Mouse (Mus musculus) 3T3-L1 (cell line): ENCODE data around the gene Gpank1.
A peak's percentile ranks its signal among the peaks of the same experiment; 100 is the strongest.

Experiments
- DNase-seq: peaks from one replicate; pipeline ENCODE4 v3.0.0-alpha.2; 2015; ENCODE audit warnings: low read depth, low spot score

Gene Gpank1

DNA sequence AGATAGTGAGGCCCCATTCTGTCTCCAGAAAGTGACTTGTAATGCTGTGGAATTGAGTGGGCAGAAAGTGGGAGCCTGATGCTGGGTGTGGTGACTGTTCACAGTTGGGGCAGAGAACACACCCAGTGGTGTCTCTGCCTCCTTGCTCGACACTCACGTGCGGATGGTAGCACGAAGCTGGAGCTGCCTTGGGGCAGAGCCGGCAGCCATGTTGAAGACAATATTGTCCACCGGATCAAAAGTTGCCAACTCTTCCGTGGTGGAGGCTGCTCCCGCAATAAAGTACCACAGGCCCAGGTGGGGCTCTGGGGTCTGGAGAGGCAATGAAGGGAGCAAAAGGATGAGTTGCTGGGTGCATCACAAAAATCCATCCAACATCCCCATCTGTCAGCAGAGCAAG lies 9.8 kb downstream of the Gpank1 start:
- DNase-seq = no peak

DNA sequence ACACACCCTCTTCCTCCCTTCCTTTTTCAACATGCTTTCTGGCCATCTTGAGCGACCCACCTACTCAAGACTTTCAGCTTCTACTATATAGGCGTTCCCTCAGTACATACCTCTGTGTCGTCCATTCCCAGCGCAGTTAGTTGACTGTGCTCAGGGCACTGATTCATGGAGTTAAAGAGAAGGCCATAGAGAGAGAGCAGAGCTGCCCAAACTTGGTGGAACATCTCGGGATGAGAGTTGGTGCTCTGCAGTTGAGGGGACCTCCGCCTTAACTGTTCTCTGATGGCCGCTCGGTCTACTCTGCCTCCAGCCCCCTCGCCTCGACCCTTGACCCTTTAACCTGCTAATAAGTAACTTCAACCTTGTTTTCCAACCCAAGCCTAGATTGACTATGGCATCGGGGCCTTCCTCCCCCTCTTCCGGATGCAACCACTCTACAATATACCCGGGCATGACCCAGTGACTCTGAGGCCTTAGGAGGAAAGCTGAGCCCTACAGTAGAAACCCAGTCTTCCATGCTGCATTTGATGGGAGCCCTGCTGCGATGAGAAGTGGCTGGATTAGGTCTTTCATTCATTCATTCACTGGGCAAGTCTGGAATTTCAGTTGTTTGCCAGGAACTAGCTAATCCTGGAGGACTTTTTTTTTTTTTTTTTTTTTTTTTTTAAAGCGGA lies 10.4 kb downstream of the Gpank1 start, which contains the start of gene Apom:
Apom (minus strand) TSS at position 551 of the 674 bp plus-strand sequence.
- DNase-seq = no peak

DNA sequence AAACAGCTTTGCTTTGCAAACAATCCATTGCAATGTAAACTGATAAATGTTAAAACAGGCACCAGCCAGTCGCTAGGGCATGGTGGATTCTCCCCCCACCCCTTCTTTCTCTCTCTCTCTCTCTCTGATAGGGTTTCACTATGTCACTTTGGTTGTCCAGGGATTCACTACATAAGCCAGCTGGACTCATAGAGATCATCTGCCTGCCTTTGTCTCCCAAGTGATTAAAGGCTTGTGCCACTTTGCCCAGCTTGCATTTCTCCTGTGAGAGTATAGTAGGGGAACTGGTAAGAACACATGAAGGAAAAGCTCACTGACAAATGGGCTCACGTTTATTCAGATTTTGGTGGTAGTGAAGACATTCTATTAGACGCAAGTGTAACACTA lies 10.9 kb downstream of the Gpank1 start:
- no peak for DNase-seq

DNA sequence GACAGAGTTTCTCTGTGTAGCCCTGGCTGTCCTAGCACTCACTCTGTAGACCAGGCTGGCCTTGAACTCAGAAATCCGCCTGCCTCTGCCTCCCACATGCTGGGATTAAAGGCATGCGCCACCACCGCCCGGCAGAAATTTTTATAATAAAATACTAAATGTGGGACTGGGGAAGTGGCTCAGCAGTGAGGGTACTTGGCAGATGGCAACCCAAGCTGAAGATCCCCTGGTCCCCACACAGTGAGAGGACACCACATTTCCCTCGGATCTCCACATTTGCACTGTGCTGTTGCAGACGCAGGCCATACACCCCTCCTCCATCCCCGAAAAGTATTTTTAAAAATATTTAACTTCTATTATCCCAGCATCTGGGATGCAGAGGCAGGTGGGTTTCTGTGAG lies 12.3 kb downstream of the Gpank1 start:
- no peak for DNase-seq

DNA sequence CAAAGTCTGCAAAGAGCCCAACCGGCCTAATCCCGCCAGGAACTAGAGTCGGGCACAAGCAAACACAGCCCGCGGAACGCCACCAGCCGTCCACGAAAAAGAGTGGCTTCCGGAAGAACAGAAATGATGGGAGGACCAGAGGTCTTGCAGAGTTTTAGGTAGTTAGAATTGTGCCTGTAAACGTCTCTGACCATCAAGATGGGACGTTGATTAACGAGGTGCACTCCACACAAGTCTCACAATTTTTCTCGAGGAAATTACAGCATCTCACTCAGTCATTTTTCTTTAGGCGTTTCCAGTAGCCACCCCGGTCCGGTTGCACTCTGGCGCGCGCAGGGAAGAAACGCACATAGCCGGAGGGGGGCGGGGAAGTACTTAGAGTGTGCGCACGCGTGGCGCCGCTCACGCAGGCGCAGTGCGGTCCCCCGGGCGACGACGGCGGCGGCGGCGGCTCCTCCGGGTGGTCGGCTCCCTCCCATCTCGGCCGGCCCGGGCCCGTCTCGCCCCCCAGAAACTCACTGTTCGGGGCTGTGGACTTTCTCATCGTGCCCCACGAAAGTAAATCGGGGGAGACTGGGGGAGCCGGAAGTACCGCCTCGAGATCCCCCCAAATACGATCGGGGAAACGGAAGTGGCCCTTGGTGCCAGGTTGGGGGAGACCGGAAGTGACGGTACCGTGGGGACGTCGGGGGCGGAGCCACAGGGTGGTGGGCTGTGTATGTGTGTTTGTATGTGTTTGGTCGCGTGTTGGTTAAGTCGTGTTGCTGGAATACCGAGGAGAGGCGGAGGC lies 13.7 kb downstream of the Gpank1 start, which contains the start of gene Bag6:
Bag6 (plus strand) TSS at position 378 of the 790 bp plus-strand sequence.
- DNase-seq = peak; percentile 96

DNA sequence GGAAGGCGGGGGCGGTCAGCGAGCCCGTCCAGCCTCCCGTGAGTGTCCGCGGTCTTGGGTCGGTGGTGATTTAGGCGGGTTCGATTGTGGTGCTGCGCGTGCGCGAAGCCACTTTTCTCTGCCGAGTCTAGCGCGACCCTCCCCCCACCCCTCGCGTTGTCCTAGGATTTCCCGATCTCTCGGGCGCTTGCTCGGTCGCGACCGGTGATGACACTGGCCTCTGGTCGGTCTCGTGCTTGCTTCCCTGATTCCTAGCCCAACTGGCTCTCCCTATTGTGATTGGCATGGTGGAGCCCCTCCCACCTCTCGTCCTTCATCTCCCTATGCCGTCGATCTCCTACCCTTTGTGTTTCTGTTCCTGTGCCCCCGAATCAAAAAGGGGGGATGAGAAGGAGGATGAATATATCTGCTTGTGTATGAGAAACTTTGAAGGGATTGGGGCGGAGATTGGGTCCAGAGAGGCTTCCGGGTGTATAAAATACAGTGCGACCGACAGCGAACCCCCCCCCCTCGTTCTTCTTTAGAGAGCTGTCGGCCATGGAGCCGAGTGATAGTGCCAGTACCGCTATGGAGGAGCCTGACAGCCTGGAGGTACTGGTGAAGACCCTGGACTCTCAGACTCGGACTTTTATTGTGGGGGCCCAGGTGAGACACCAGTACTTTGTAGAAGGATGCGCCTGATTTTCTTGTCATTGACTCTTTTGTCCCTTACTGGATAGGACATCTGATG lies 14.5 kb downstream of the Gpank1 start:
- DNase-seq = peak; percentile 91

DNA sequence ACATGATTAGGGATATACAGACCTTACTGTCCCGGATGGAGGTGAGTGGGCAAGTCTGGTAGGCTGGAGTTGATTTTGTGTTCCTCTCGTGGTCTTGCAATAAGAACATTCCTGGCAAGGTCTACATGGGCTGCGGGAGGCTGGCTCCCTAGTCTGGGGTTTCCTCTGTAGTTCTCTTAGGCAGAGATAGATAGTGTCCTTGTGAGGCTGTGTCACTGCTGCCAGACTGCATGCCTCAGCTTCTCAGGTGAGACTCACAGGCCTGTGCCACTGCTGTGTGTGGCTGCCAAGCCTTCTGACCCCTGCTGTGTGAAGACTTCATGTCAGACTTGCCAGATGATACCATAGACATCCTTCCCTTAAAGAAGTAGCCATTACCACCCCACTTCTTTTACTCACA lies 18.0 kb downstream of the Gpank1 start:
- no peak for DNase-seq

DNA sequence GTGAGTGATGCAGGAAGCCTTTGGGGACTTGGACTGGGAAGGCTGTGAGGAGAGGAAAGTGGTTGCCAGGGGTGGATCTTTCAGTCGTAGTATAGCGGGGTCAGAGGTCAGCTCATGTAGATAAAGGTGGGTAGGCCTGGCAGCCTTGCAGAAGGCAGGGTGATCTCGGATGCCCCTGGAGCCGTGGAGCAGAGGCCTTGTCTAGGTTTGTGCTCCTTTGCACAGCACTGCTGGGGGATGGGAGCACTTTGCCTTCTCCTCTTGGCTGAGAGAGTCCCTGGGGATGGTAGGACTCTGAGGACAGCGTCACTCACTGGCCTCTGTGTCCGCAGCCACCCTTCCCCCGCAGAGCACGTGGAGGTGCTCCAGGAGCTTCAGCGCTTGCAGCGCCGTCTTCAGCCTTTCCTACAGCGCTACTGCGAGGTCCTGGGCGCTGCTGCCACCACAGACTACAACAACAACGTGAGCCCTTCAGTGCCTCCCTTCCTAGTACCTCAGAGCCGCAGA lies 19.3 kb downstream of the Gpank1 start:
- DNase-seq = no peak

DNA sequence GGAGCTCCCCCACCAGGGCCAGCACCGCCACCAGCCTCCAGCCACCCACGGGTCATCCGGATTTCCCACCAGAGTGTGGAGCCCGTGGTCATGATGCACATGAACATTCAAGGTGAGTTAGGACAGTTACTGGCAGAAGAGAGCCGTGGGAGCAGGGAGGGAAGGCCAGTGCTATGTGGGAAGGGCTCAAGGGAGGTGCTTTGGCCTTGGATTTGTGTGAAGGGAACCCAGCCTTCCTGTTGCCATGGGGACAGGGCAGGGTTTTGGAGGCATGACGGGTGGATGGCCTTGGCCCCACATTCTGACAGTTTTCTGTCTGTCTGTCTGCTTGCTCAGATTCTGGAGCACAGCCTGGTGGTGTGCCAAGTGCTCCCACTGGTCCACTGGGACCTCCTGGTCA lies 20.7 kb downstream of the Gpank1 start:
- no peak for DNase-seq

DNA sequence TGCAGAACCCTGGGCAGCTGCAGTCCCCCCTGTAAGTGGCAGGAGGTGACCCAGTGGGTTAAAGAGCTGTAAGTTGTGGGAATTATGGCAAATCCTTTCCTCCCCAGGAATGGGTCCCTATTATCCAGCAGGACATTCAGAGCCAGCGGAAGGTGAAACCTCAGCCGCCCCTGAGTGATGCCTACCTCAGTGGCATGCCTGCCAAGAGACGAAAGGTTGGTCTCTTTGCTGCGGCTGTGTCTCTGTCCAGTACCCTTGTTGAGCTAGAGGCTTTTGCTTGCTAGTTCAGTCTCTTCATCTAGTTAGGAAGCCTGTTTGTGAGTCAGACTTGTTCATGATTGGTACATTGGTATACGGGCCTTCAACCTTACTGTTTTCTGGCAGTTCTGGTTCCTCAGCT lies 24.9 kb downstream of the Gpank1 start:
- no peak for DNase-seq

DNA sequence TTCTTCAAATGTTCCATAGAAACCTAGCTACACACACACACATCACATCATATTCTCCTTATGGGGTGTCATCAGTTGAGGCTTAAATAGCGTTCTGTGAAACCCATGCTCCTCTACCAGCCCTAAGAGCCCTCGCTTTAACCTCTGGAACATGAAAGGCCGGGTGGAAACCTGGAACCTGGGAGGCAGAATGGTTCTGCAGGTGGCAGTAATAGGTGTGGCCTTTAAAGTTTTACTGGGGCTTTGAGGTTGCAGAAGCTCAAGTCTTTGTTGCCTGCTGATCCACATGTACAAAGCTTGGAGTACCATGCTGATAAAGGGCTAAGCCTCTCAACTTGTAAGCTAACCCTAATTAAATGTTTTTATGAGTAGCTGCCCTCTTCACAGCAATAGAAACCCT lies 26.1 kb downstream of the Gpank1 start:
- peak; percentile 31 for DNase-seq

DNA sequence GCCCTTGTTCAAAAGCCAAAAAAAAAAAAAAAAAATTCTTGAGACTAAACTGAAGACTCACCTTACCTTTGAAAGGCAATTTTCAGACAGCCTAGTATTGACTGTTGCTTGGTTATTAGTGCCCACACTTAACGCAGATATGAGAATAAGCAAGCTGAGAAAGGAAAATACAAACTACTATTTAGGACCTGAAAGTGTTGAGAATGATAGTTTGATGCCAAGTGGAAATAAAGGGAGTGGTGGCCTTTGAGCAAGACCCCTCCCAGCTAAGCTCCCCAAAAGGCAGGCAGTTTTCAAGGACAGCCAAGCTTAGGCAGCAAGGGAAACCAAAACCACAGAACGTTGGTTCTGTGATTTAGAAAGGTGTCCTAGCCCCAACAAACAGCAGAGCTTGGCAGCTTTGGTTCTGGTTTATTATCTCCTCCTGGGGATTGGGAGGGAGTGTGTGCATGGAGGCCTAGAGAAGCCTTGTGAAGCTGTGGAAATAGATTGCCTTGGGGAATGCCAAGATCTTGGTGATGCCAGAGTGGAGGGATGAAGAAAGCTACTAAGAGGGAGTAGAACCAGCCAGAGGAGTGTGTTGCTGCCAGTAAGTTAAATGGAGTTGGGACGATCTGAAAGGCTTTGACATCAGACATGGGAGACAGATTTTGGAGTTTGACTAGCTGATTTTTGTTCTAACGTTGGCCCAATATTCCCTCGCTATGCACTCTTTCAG lies 26.8 kb downstream of the Gpank1 start:
- peak; percentile 40 for DNase-seq

DNA sequence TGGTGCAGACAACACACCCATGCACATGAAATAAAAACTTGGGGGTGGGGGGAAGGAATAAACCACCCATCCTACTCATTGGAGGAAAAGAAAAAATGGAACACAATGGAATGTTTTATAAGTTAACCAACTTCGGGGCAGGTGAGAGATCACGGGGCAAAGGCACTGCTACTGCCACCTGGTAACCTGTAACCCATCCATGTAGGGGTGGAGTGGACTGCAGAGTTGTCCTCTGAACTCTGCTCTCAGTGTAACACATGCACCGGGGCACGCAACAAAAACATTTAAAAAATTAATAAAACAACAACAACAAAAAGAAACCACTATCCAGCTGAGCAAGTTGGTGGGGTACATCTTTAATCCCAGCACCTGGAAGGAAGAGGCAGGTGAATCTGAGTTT lies 30.9 kb downstream of the Gpank1 start:
- DNase-seq = no peak

DNA sequence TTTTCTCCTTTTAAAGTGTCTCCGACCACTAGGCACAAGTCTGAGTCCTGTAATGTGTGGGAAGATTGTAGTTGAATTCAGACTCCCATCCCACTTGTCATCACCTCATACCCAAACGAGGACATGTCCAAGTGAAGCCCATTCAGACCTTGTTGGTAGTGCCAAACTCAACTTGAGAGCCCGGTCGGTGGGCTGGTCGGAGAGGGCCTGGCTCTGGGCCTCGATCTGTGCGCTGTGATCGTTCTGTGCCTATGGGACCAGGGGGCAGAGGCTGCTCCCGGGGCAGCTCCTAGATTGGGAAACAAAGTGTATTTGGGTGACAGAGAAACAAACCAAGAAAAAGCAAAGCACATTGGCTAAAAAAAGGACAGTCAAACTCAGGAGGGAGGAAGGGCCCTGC lies 31.8 kb downstream of the Gpank1 start:
- no peak for DNase-seq

DNA sequence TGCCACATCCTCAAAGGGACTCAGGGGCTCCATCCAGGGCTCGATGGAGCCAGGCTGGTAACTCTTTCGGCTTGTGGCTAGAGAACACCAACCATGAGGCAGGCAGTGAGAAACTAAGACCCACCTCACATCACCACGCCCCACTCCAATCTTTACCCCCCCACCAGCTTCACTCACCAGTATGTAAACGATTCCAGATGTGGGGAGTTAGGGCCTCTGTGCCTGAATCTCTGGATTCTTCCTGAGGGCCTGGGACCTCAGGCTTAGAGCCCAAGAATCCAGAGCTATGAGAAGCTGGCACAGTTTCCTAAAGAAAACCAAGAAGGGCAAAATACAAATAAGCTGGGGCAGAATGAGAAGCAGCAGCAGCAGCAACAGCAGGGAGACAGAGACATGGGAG lies 32.7 kb downstream of the Gpank1 start:
- peak; percentile 42 for DNase-seq

DNA sequence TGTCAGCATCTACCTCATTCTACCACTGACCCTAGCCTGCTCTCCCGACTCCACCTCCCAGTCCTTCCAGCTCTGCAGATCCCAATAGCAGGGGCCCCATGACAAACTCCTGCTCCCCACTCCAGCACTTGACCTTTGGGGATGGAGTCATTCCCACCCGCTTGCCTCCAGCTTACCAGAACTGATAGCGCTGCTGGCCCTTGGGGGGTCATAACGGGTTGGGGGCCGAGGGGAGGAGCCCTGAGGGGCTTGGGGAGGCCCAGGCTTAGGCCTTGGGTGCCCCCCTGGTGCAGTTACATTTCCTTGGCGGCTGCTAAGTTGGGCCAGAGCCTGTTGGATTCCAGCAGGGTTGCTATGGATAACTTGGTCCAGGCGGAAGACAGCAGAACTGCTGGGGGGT lies 33.4 kb downstream of the Gpank1 start:
- DNase-seq = no peak

DNA sequence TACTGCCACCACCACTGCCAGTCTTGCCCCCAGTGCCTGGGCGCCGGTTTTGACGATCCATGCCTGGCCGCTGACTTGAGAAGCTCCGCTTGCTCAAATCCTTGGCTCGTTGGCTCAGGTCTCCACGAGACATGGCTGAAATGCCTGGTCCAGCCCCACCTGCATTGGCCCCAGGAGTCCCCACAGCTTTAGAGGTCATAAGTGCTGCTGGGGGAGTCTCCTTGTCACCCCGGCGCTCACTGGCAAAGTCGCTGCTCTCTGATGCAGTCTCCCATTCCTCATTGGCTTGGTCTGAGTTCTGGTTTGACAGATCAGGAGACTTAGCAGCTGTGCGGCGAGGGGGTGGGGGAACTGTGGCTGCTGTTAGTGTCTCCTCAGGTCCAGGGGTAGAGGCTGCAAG lies 34.2 kb downstream of the Gpank1 start:
- no peak for DNase-seq

DNA sequence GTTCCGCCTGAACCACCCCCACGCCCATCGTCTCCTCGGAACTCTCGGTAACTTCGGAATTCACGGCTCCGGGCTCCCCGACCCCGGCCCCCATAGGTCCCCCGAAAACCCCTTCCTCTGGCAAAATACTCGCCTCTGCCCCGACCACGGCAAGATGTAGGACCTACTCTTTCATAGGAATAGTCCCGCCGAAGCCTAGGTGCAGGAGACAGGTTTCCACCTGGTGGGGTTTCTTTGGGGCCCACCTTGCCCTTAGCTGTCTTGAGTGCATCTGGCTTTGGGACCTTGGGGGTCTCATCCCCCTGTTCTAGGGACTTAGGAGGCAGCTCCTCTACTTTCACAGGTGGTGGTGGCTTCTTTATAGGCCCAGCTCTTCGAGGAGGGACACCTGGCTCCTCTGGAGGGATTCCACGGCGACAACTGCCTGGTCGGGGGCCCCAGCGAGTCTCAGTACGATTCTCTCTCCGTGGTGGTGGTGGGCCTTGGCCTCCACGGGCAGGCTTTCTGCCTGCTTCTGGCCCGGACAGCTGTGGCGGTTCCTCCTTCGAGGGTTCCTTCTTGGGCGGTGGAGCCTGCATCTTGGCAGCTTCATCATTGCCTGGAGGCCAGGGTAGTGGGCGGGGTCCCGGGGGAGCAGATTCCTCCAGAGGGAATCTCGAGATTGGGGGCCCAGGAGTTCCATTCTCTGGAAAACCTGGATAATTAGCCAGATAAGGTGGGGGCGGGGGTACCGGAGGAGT lies 35.4 kb downstream of the Gpank1 start:
- no peak for DNase-seq

DNA sequence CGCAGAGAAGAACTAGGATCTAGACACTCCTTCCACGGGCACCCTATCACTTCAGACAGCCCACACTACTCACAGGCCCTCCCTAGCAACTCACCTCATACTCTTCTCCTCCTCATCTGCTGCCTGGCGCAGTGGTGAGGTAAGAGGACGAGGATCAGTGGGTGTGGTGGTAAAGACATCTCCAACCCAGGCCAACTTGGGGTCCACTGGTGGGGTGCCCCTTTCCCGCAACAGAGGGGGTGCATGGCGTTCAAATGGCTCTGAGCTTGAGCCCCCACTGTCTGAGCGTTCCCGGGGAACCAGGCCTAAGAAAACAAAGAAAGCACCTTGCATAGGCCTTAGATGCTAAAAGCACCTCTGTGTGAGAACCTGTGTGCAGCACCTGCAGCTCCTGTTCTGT lies 36.0 kb downstream of the Gpank1 start:
- DNase-seq = no peak

DNA sequence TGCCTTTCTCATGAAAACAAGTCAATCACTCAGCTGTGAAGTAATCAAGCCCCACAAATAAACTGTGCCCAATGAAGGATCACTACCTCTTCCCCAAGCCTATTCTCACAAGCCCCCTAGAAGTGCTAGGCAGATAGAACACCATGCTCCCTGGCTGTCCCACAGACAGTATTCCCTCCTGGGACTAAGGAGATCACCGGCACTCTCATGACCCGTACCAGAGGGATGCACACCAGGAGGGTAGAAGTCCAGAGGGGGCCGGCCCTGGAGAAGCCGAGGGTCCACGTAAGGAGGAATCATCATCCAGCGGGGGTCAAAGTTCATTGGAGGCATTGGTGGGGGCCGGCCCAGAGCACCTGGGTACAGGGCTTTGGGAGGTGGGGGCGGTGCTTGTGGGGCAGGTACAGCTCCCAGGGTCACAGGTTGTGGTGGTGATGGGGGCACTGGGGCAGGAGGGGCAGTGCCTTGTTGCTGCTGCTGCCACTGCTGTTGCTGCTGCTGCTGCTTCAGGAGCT lies 36.5 kb downstream of the Gpank1 start:
- DNase-seq = no peak
